In the genomic region with DNA sequence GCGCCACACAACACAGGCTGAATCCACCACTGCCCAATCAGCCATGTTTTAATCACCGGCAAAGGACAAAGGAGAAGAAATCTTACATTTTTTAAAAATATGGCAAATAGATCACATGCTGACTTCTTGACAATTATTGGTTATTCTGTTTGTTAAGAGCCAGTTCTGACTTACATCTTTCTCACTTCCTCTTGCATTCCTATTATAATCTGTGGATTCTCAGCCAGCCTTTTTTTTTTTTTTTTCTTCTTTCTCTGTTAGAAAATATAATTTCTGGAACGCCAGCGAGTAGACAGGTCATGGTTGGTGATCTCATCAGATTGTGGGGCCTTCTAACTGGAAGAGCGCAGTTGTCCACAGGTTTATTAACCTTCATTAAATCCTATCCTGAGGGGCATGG, we compare ENCODE assay signal across 40 mouse cellular contexts. TPM values are rescaled to one million over a fixed set of nuclear protein-coding genes. Genes with fewer than 3 reads are reported as not detected.
"Had no signal": no experiment of that assay in that cellular context is flagged by ENCODE, and none has a peak within 500 bp of the region (broad histone marks: within the 10 kb centered on the region; RNA-seq: fewer than 3 reads in every experiment).

No protein-coding gene starts in this region.

- H3K9me3 ChIP-seq: heart, embryonic 12.5 days; heart, embryonic 13.5 days; heart, embryonic 15.5 days; hindbrain, embryonic 10.5 days; hindbrain, embryonic 12.5 days; hindbrain, embryonic 13.5 days; hindbrain, embryonic 15.5 days; intestine, embryonic 15.5 days; kidney, embryonic 15.5 days had no signal

- H3K27me3 ChIP-seq: heart, embryonic 12.5 days; heart, embryonic 13.5 days; heart, embryonic 15.5 days; hindbrain, embryonic 12.5 days; hindbrain, embryonic 13.5 days; hindbrain, embryonic 15.5 days; intestine, embryonic 15.5 days; kidney, embryonic 15.5 days had no signal

- DNase-seq: heart, postnatal 10 days; heart, postnatal 14 days; heart, postnatal 36 days; heart, postnatal 4 days; kidney, adult 11 months; kidney, adult 18-20 months; kidney, adult 2 months; kidney, adult 8-10 months; kidney, adult 9 months; kidney, postnatal 10 days; kidney, postnatal 14 days; kidney, postnatal 25 days; kidney, postnatal 36 days; kidney, postnatal 4 days; layer of hippocampus, adult 9-11 months; layer of hippocampus, postnatal 36 days had no signal

- H3K4me3 ChIP-seq: heart, embryonic 12.5 days; heart, embryonic 13.5 days; heart, embryonic 15.5 days; hindbrain, embryonic 10.5 days; hindbrain, embryonic 12.5 days; hindbrain, embryonic 13.5 days; hindbrain, embryonic 15.5 days; intestine, embryonic 15.5 days; kidney, embryonic 15.5 days; layer of hippocampus, adult 2 months; left cerebral cortex, adult 2 months had no signal

- H3K4me2 ChIP-seq: heart, embryonic 11.5 days; heart, embryonic 12.5 days; heart, embryonic 13.5 days; heart, embryonic 15.5 days; hindbrain, embryonic 12.5 days; hindbrain, embryonic 13.5 days; hindbrain, embryonic 14.5 days; hindbrain, embryonic 15.5 days; intestine, embryonic 15.5 days; kidney, embryonic 15.5 days had no signal

- H3K27ac ChIP-seq: heart, embryonic 13.5 days; heart, embryonic 15.5 days; hindbrain, embryonic 10.5 days; hindbrain, embryonic 12.5 days; hindbrain, embryonic 13.5 days; hindbrain, embryonic 14.5 days; hindbrain, embryonic 15.5 days; hindbrain, postnatal 0 days; intestine, embryonic 15.5 days; kidney, postnatal 0 days; layer of hippocampus, adult 2 months; left cerebral cortex, adult 2 months had no signal

- H3K9ac ChIP-seq: heart, embryonic 12.5 days; heart, embryonic 13.5 days; heart, embryonic 15.5 days; hindbrain, embryonic 12.5 days; hindbrain, embryonic 13.5 days; hindbrain, embryonic 14.5 days; hindbrain, embryonic 15.5 days; intestine, embryonic 15.5 days; kidney, embryonic 15.5 days had no signal

- H3K36me3 ChIP-seq: hindbrain, embryonic 12.5 days; intestine, embryonic 15.5 days had no signal

RNA-seq across cellular contexts. Expression of a gene that starts 36.3 kb away (rescaled TPM):
- total RNA-seq: heart, postnatal 25 days; heart, postnatal 36 days; hematopoietic stem cell, adult 5-6 weeks; hindbrain, postnatal 0 days had no signal
- polyA plus RNA-seq: heart, postnatal 0 days; hindbrain, embryonic 10.5 days; inflammation-experienced regulatory T-cells, adult 6 months; intestine, embryonic 15.5 days; intestine, embryonic 16.5 days; intestine, postnatal 0 days; kidney, embryonic 14.5 days; kidney, embryonic 15.5 days; kidney, embryonic 16.5 days; kidney, postnatal 0 days; large intestine, adult 2 months had no signal
